ENCODE assay signal across 8 mouse cellular contexts in the genomic region with DNA sequence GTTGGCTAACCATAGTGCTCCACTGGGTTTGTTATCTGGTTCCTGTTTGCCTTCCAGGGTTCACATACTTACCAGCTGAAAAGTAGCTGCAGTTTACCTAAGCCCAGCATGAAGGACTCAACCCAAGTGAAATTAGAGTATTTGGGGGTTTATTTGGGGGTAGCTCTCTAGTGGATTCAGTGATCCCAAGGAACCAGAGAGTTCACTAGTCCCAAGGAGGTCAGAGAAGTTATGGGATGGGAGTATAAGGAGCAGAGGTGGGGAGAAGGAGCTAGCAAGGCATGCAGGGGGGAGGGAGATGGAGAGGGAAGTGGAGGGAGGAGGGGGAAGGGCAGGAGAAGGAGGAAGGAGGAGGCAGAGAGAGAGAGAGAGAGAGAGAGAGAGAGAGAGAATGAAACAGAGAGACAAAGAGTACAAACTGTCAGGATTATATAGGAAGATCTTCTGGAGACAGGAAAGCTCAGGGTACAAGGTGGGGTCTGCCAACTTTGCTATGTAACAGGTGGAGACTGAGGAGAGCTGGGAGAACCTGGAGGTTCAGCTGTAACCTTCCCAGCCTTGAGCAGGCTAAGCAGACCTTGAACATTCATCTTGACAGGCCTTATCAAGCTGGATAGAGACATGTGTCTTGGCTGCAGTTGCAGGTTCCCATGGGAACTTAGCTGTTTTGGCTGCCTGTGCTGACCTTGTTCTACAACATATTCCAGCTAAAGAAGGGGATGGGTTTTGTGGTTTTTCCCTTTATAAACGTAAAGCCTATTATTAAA. TPM values are rescaled to one million over a fixed set of nuclear protein-coding genes. Genes with fewer than 3 reads are reported as not detected.
A peak's percentile ranks its signal among the peaks of the same experiment; 100 is the strongest.
DNase-seq lines count a peak whose midpoint lies in the region; ATAC-seq and TF ChIP-seq lines count a peak whose summit lies in the region.

No protein-coding gene starts in this region.

- no peak overlapping the region for H3K9ac ChIP-seq in liver, adult 2 months (ENCODE audit: low read depth, low read length)
- H3K9ac ChIP-seq in heart, embryonic 15.5 days: peak overlapping the region; percentile 59; the same call in 1 of the 2 replicates
- peak overlapping the region; percentile 64; the same call in 1 of the 2 replicates for H3K9ac ChIP-seq in midbrain, embryonic 13.5 days (replicated peaks)

- TF ChIP-seq CTCF in liver, adult 2 months (IDR thresholded peaks at IDR 0.05; ENCODE audit: low read depth, low read length): no peak
- no peak for TF ChIP-seq CTCF in brain, embryonic 14.5 days (IDR thresholded peaks at IDR 0.05; ENCODE audit: borderline replicate concordance, extremely low read depth, insufficient read depth, insufficient read length)

- peaks cover 3% of the 10 kb centered on the region; the same call in 1 of the 2 replicates for H3K36me3 ChIP-seq in liver, adult 2 months (ENCODE audit: control insufficient read depth, insufficient read depth, low read length)
- H3K36me3 ChIP-seq in heart, embryonic 15.5 days: no peaks in the 10 kb centered on the region
- peaks cover 7% of the 10 kb centered on the region; the same call in 1 of the 2 replicates for H3K36me3 ChIP-seq in midbrain, embryonic 13.5 days

- H3K27me3 ChIP-seq in liver, adult 2 months (ENCODE audit: control insufficient read depth, insufficient read depth, low read length): no peaks in the 10 kb centered on the region
- no peaks in the 10 kb centered on the region for H3K27me3 ChIP-seq in heart, embryonic 15.5 days
- H3K27me3 ChIP-seq in midbrain, embryonic 13.5 days: no peaks in the 10 kb centered on the region

- H3K4me2 ChIP-seq in heart, embryonic 15.5 days: peak overlapping the region; percentile 81
- H3K4me2 ChIP-seq in midbrain, embryonic 13.5 days (replicated peaks): peak overlapping the region; percentile 85

- TF ChIP-seq POLR2A in liver, adult 2 months (IDR thresholded peaks at IDR 0.05; ENCODE audit: extremely low read depth, insufficient read depth, low read length): no peak
- TF ChIP-seq POLR2A in brain, embryonic 14.5 days (IDR thresholded peaks at IDR 0.05; ENCODE audit: borderline replicate concordance, extremely low read depth, insufficient read depth, insufficient read length, poor library complexity, severe bottlenecking): no peak

- H3K4me1 ChIP-seq in liver, adult 2 months (ENCODE audit: control insufficient read depth, insufficient read depth, low read length): peaks cover 5% of the 10 kb centered on the region
- H3K4me1 ChIP-seq in heart, embryonic 15.5 days (replicated peaks): peaks cover 20% of the 10 kb centered on the region
- peaks cover 14% of the 10 kb centered on the region for H3K4me1 ChIP-seq in midbrain, embryonic 13.5 days (replicated peaks)

- H3K27ac ChIP-seq in liver, adult 2 months (replicated peaks; ENCODE audit: insufficient read depth, low read depth, low read length): peak overlapping the region; percentile 92
- H3K27ac ChIP-seq in heart, embryonic 15.5 days: peak overlapping the region; percentile 91
- H3K27ac ChIP-seq in midbrain, embryonic 13.5 days: no peak overlapping the region

- no peak for ATAC-seq in heart, embryonic 15.5 days (replicated peaks; ENCODE audit: insufficient number of reproducible peaks, insufficient read depth, low FRiP score, low read depth)
- no peak for ATAC-seq in midbrain, embryonic 13.5 days
- ATAC-seq in inflammation-experienced regulatory T-cells, adult 6 months: no peak

- H3K4me3 ChIP-seq in liver, adult 2 months (ENCODE audit: insufficient read depth, low read depth, low read length): no peak overlapping the region
- H3K4me3 ChIP-seq in heart, embryonic 15.5 days: peak overlapping the region; percentile 67
- peak overlapping the region; percentile 56 for H3K4me3 ChIP-seq in midbrain, embryonic 13.5 days (replicated peaks)

- peak; percentile 78 for DNase-seq in liver, adult 2 months (ENCODE audit: extremely low read depth, low read depth, low spot score)
- DNase-seq in liver: no peak
- peak; percentile 11 for DNase-seq in brain, embryonic 14.5 days (ENCODE audit: low read depth)
- peak; percentile 19 for DNase-seq in layer of hippocampus, adult 9-11 months
- no peak for DNase-seq in right cerebral cortex, adult 18-20 months

- WGBS in liver, adult 2 months: 6% methylated on average over 1 of the region's 1 CpGs
- 19% methylated on average over 1 of the region's 1 CpGs for WGBS in heart, embryonic 15.5 days
- 16% methylated on average over 1 of the region's 1 CpGs for WGBS in midbrain, embryonic 13.5 days

- H3K79me2 ChIP-seq in liver, adult 2 months (ENCODE audit: control insufficient read depth, insufficient read depth, low read length): peaks cover 7% of the 10 kb centered on the region; the same call in 1 of the 2 replicates

- H3K9me3 ChIP-seq in heart, embryonic 15.5 days (replicated peaks): no peaks in the 10 kb centered on the region
- H3K9me3 ChIP-seq in midbrain, embryonic 13.5 days: peaks cover 5% of the 10 kb centered on the region; the same call in 1 of the 2 replicates

RNA-seq across cellular contexts. Expression of a gene that starts 1.1 kb away (rescaled TPM):
- total RNA-seq in liver, adult 2 months (2014; rRNA removed): 7.8 and 8.0 TPM in 2 replicates
- 3.9 and 5.4 TPM in 2 replicates for polyA plus RNA-seq in liver, adult 2 months (2012; rRNA removed)
- 14.7 and 15.4 TPM in 2 replicates for polyA plus RNA-seq in brain, embryonic 14.5 days (2012; rRNA removed)
- polyA plus RNA-seq in heart, embryonic 15.5 days (2015; fragmentation: Nextera tagmentation; extraction: Ambion mirVana): 11.0 and 12.3 TPM in 2 replicates
- polyA plus RNA-seq in midbrain, embryonic 13.5 days (2015; fragmentation: Nextera tagmentation; extraction: Ambion mirVana): 21.4 and 23.3 TPM in 2 replicates
- polyA plus RNA-seq in inflammation-experienced regulatory T-cells, adult 6 months (2017; shearing (Covaris generic)): 10 to 100 TPM; 34.9 to 52.3 (median 50.1) TPM

RNA-seq across cellular contexts. Expression of a gene that starts 33.6 kb away (rescaled TPM):
- total RNA-seq in liver, adult 2 months (2014; rRNA removed): 4.2 and 5.7 TPM in 2 replicates
- 7.2 and 8.8 TPM in 2 replicates for polyA plus RNA-seq in liver, adult 2 months (2012; rRNA removed)
- 14.1 and 17.4 TPM in 2 replicates for polyA plus RNA-seq in brain, embryonic 14.5 days (2012; rRNA removed)
- polyA plus RNA-seq in heart, embryonic 15.5 days (2015; fragmentation: Nextera tagmentation; extraction: Ambion mirVana): 6.4 and 7.4 TPM in 2 replicates
- 13.5 TPM in 2 replicates for polyA plus RNA-seq in midbrain, embryonic 13.5 days (2015; fragmentation: Nextera tagmentation; extraction: Ambion mirVana)
- 1 to 10 TPM; 5.5 to 7.9 (median 7.0) TPM for polyA plus RNA-seq in inflammation-experienced regulatory T-cells, adult 6 months (2017; shearing (Covaris generic))

RNA-seq across cellular contexts. Expression of a gene that starts 33.6 kb away (rescaled TPM):
- total RNA-seq in liver, adult 2 months (2014; rRNA removed): 56.7 and 57.1 TPM in 2 replicates
- 173 and 183 TPM in 2 replicates for polyA plus RNA-seq in liver, adult 2 months (2012; rRNA removed)
- polyA plus RNA-seq in brain, embryonic 14.5 days (2012; rRNA removed): 11.4 and 15.2 TPM in 2 replicates
- 15.2 and 18.5 TPM in 2 replicates for polyA plus RNA-seq in heart, embryonic 15.5 days (2015; fragmentation: Nextera tagmentation; extraction: Ambion mirVana)
- polyA plus RNA-seq in midbrain, embryonic 13.5 days (2015; fragmentation: Nextera tagmentation; extraction: Ambion mirVana): 10.8 and 12.2 TPM in 2 replicates
- 10 to 100 TPM in 1 of 3 experiments, 1 to 10 TPM in 2; 5.7 to 12.8 (median 7.5) TPM for polyA plus RNA-seq in inflammation-experienced regulatory T-cells, adult 6 months (2017; shearing (Covaris generic))

Comparison
In these comparisons a context has a peak if more than half of its experiments do, and no peak if none do; other contexts are left out.
1. DNase-seq: peak in liver, adult 2 months (single experiment), brain, embryonic 14.5 days (single experiment) and layer of hippocampus, adult 9-11 months (single experiment); none in liver (single experiment) and right cerebral cortex, adult 18-20 months (single experiment).